Mouse (Mus musculus) bone marrow, adult 2 months (tissue): ENCODE measurements around the gene Tbc1d9b. TPM values are rescaled to one million over a fixed set of nuclear protein-coding genes. Genes with fewer than 3 reads are reported as not detected.
A peak's percentile ranks its signal among the peaks of the same experiment; 100 is the strongest.

Experiments used
- H3K27ac ChIP-seq: fragments of 200-500 bp; 2 replicates; pipeline ENCODE4 v1.5.1; 2012; ENCODE audit warnings: low read depth, mild to moderate bottlenecking, control low read depth, inconsistent platforms, low read length; ENCODE audit not compliant: control insufficient read depth, poor library complexity, insufficient read depth
- H3K4me1 ChIP-seq: fragments of 200-500 bp; 2 replicates; pipeline ENCODE4 v1.6.1; 2011; ENCODE audit warnings: low read length; ENCODE audit not compliant: control insufficient read depth, insufficient read depth
- H3K4me3 ChIP-seq: fragments of 200-500 bp; replicated peaks from 2 replicates; pipeline ENCODE3; 2011; ENCODE audit warnings: mild to moderate bottlenecking, low read depth, low read length, control low read depth; ENCODE audit not compliant: control insufficient read depth
- CTCF ChIP-seq: fragments of 200-500 bp; IDR thresholded peaks from 2 replicates; pipeline ENCODE4 v1.5.1; 2011; ENCODE audit warnings: low read length, control low read depth; ENCODE audit not compliant: control insufficient read depth, insufficient read depth
- POLR2A ChIP-seq: fragments of 200-500 bp; IDR thresholded peaks from 2 replicates; pipeline ENCODE4 v1.6.1; 2011; ENCODE audit warnings: low read depth, mild to moderate bottlenecking, control low read depth, low read length, borderline replicate concordance; ENCODE audit not compliant: control insufficient read depth
- WGBS: fragments of 180-500 bp; shearing (Covaris S2); methylation state at CpG from one replicate; pipeline ENCODE4 v1.1.7; 2018; 5-methylcytosine and 5-hydroxymethylcytosine counted together
- polyA plus RNA-seq: library from polyadenylated mRNA; stranded (reverse); fragments of >200 nt; gene quantifications from 2 replicates; pipeline ENCODE4 v1.2.4, GENCODE M21; 2011; ENCODE audit warnings: low replicate concordance; ENCODE audit not compliant: missing spikeins, insufficient read depth, insufficient read length

Gene Tbc1d9b
- polyA plus RNA-seq, 1 experiment = 31.4 TPM

GRCm38 (mm10) chr11:50212848-50213758 lies 81.9 kb downstream of the Tbc1d9b start:
- WGBS = 62% methylated on average over 11 of the region's 11 CpGs
- Histone ChIP-seq H3K27ac (peak overlapping the region; percentile 25; the same call in 1 of the 2 replicates), H3K4me1 (no peaks in the 10 kb centered on the region), H3K4me3 (no peak overlapping the region)
- no peak for TF ChIP-seq POLR2A
- TF ChIP-seq CTCF = no peak

DNA sequence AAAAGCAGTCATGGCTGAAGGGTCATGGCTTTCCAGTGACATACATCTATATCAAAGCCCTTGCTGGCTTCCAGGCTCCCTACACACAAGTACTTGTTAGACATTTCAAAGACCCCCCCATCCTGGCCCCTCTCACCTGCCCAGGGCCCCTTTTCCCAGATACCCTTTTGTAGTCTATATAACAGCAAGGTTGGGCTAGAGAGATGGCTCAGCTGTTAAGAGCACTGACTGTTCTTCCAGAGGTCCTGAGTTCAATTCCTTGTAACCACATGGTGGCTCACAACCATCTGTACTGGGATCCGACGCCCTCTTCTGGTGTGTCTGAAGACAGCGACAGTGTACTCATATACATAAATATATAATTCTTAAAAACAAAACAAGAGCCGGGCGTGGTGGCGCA lies 83.4 kb downstream of the Tbc1d9b start:
- WGBS = 89% methylated on average over 6 of the region's 6 CpGs
- no peaks in the 10 kb centered on the region; the same call in 1 of the 2 replicates for H3K4me1 ChIP-seq
- no peak overlapping the region for H3K27ac ChIP-seq
- no peak for TF ChIP-seq POLR2A
- no peak for TF ChIP-seq CTCF
- H3K4me3 ChIP-seq = no peak overlapping the region

DNA sequence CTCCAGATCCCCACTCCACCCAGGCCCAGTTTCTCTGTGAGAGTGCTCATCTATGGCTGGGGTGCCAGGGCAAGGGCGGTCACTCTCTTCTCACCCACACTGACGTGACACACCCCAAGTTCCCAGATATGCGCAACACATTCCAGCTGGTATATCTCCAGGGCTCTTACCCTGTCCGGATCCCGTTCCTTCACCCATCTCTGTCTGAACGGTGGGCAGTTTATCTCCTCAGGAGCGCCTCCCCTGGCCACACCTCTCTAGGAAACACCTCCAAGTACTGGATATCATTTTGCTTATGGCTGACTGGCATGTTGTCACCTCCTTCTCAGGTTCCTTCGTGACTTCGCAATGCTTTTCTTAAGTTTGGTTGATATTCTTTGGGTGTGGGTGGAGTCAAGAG lies 84.4 kb downstream of the Tbc1d9b start:
- WGBS = 81% methylated on average over 9 of the region's 9 CpGs
- Histone ChIP-seq H3K4me1 (no peaks in the 10 kb centered on the region; the same call in 1 of the 2 replicates), H3K27ac (no peak overlapping the region), H3K4me3 (no peak overlapping the region)
- TF ChIP-seq POLR2A = no peak
- TF ChIP-seq CTCF = no peak

- 76% methylated on average over 4 of the region's 4 CpGs for WGBS
- H3K4me3 ChIP-seq = no peak overlapping the region
- TF ChIP-seq CTCF = no peak
- no peak for TF ChIP-seq POLR2A
- H3K27ac ChIP-seq = no peak overlapping the region
- H3K4me1 ChIP-seq = no peaks in the 10 kb centered on the region; the same call in 1 of the 2 replicates
These were observed 85.6 kb downstream of the Tbc1d9b start for GRCm38 (mm10) chr11:50216724-50217366.

DNA sequence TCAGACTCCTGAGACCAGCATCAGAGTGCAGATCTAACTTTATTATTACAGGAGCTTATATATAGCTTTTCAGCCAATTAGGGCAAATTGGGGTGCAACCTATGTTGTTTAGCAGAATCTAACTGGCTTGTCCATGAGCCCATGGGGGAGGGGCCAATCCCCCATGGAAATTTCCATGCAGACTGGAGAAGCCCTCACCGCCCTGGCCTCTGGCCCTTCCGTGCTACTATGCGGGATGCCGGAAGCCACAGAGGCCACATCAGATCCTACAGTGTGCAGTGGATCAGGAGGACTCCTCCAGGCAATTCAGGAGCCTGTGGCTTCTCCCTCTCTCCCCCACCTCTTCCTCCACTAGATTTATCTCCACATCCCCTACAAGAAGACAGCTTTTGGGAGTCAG lies 86.6 kb downstream of the Tbc1d9b start:
- WGBS = 84% methylated on average over 4 of the region's 4 CpGs
- H3K4me3 ChIP-seq = no peak overlapping the region
- TF ChIP-seq POLR2A = no peak
- TF ChIP-seq CTCF = no peak
- H3K4me1 ChIP-seq = no peaks in the 10 kb centered on the region; the same call in 1 of the 2 replicates
- no peak overlapping the region for H3K27ac ChIP-seq

DNA sequence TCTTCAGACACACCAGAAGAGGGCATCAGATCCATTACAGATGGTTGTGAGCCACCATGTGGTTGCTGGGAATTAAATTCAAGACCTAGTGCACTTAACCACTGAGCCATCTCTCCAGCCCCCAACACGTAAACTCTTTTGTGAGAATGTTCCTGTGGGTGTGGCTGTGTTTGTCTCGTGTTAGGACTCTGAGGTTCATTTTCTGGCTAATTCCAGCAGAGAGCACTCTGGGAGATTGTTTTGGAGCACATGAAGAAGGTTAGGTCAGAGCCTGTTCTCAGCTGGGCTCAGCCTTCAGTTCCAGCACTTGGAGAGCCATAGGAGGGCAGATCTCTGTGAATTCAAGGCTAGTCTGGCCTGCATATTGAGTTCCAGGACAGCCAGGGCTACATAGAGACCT lies 88.6 kb downstream of the Tbc1d9b start:
- no peak overlapping the region for H3K27ac ChIP-seq
- no peaks in the 10 kb centered on the region; the same call in 1 of the 2 replicates for H3K4me1 ChIP-seq
- H3K4me3 ChIP-seq = no peak overlapping the region
- TF ChIP-seq POLR2A = no peak
- no peak for TF ChIP-seq CTCF
- 57% methylated on average over 2 of the region's 2 CpGs for WGBS

Other genes starting within 250 kb of the Tbc1d9b start
- not detected in 2 replicates for gene Rasgef1c, start 229.6 kb upstream of the Tbc1d9b start, polyA plus RNA-seq
- 12.9 and 33.0 TPM in 2 replicates for gene Rnf130, start 106.0 kb upstream of the Tbc1d9b start, polyA plus RNA-seq
- 5.2 and 6.2 TPM in 2 replicates for gene Mrnip, start 43.0 kb downstream of the Tbc1d9b start, polyA plus RNA-seq
- gene Sqstm1, start 79.4 kb downstream of the Tbc1d9b start, polyA plus RNA-seq = 172 TPM in 2 replicates
- 15.7 and 20.7 TPM in 2 replicates for gene Mgat4b, start 79.5 kb downstream of the Tbc1d9b start, polyA plus RNA-seq
- gene Ltc4s, start 107.2 kb downstream of the Tbc1d9b start, polyA plus RNA-seq = 3.9 and 6.7 TPM in 2 replicates
- 1.8 and 9.2 TPM in 2 replicates for gene Maml1, start 160.9 kb downstream of the Tbc1d9b start, polyA plus RNA-seq
- 160 and 195 TPM in 2 replicates for gene Canx, start 194.3 kb downstream of the Tbc1d9b start, polyA plus RNA-seq
- not detected in 2 replicates for gene Cby3, start 223.1 kb downstream of the Tbc1d9b start, polyA plus RNA-seq
- 245 and 271 TPM in 2 replicates for gene Hnrnph1, start 245.6 kb downstream of the Tbc1d9b start, polyA plus RNA-seq